Mouse (Mus musculus): ENCODE results near the gene Npcd. TPM values are rescaled to one million over a fixed set of nuclear protein-coding genes. Genes with fewer than 3 reads are reported as not detected.

The Npcd gene
- total and polyA plus RNA-seq, 3 experiments, result not detected

DNA sequence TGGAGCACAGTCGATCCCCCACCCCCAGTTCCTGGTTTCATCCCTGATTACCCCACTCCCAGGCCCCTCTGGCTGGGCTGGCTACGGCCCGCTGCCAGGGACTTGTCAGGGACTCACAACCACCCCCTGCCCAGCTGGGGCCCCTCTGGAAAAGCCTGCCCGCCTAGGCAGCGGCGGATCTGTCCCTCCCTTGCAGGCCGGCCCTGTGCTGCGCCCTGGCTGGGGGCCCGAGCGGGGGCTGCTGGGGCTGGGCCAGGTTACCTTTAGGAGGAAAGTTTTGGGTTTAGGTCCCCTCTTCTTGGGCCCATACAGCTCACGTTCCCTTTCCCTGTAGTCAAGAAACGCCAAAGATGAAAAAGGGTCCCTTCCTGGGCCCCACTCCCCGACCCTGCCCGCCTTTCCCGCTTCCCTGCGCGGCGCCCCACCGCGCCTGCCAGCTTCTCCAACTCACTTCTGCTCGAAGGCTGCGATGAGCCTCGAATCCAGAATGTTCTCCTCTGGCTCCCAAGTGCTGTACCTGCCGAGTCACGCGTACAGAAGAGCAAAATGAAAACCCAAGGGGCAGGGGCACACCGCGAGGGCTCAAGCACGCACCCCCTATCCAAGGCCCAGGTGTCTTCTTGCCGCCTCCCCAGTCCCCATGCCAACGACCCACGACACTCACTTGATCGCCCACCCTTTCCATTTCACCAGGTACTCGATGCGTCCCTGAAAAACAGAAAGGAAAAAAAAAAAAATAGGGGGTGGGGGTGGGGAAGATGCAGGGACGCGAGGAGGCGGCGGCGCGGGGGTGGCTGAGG lies 586 bp downstream of the Npcd start:
- DNase-seq (ENCODE audit: low spot score) (no peak), ATAC-seq (ENCODE audit: extremely low read depth, insufficient number of reproducible peaks, low FRiP score, poor library complexity, severe bottlenecking) (no peak)
- Histone ChIP-seq H3K9me3 (replicated peaks) (no peaks in the 10 kb centered on the region), H3K36me3 (replicated peaks) (peaks cover 7% of the 10 kb centered on the region), H3K4me1 (ENCODE audit: insufficient read depth, low read depth, low read length) (peaks cover 15% of the 10 kb centered on the region), H3K27me3 (ENCODE audit: insufficient read depth, low read length) (peaks cover 26% of the 10 kb centered on the region), H3K4me3 (ENCODE audit: low read depth, low read length) (peak overlapping the region; percentile 70)
- no peak for TF ChIP-seq GATA2 (IDR thresholded peaks at IDR 0.05; ENCODE audit: borderline replicate concordance, low read depth, low read length)
- no peak for TF ChIP-seq CTCF (IDR thresholded peaks at IDR 0.05; ENCODE audit: low read depth, low read length)
- TF ChIP-seq POLR2AphosphoS5 (IDR thresholded peaks at IDR 0.05; ENCODE audit: insufficient replicate concordance, low read depth, low read length), result no peak
- TF ChIP-seq GATA1 (IDR thresholded peaks at IDR 0.05; ENCODE audit: borderline replicate concordance, low read length), result no peak
- no peak for TF ChIP-seq TAL1 (conservative IDR thresholded peaks at IDR 0.05; ENCODE audit: low read depth, low read length)

DNA sequence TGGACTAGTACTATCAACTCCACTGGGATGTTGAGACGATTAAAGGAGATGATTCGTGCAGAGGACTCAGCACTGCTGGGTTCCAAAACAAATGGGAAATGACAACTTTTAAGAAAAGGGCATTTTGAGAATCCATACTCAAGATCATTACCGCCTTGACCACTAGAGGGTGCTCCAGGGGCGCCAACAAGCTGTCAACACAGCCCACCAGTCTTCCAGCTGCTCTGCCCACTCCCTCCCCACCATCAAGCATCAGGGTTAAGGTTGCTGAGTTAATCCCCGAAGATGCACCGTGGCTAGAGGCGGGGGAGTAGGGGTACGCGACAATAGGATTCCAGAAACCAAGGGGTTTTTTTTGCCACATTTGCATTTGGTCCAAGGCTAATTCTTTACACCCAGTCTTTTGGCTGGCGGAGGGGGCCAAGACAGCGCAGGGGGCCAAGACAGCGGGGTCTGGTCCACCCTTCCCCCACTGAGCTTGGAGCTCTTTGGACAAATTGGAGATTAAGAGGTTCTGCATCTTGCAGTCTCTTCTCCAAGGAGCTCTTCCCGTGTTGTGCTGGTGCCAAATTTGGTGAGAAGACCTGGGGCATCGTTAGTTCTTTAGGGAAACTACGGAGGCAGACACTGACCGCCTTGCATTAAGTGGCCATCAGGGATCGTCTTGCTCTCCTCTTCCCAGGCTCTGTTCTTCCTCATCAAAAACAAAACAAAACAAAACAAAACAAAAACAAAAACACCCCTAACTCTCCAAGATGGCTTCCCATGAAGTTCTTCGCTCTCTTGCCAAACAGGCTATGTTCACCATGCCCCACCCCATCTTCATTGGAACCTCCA lies 1.8 kb downstream of the Npcd start:
- DNase-seq (ENCODE audit: low spot score) (peak; percentile 51), ATAC-seq (ENCODE audit: extremely low read depth, insufficient number of reproducible peaks, low FRiP score, poor library complexity, severe bottlenecking) (no peak)
- Histone ChIP-seq H3K27me3 (ENCODE audit: insufficient read depth, low read length) (peaks cover 30% of the 10 kb centered on the region), H3K36me3 (replicated peaks) (peaks cover 14% of the 10 kb centered on the region), H3K4me3 (ENCODE audit: low read depth, low read length) (no peak overlapping the region; the same call in 1 of the 2 replicates), H3K9me3 (replicated peaks) (no peaks in the 10 kb centered on the region), H3K4me1 (ENCODE audit: insufficient read depth, low read depth, low read length) (peaks cover 15% of the 10 kb centered on the region)
- no peak for TF ChIP-seq TAL1 (conservative IDR thresholded peaks at IDR 0.05; ENCODE audit: low read depth, low read length)
- no peak for TF ChIP-seq GATA1 (IDR thresholded peaks at IDR 0.05; ENCODE audit: borderline replicate concordance, low read length)
- TF ChIP-seq CTCF (IDR thresholded peaks at IDR 0.05; ENCODE audit: low read depth, low read length), result peak; percentile 66
- no peak for TF ChIP-seq GATA2 (IDR thresholded peaks at IDR 0.05; ENCODE audit: borderline replicate concordance, low read depth, low read length)
- no peak for TF ChIP-seq POLR2AphosphoS5 (IDR thresholded peaks at IDR 0.05; ENCODE audit: insufficient replicate concordance, low read depth, low read length)

DNA sequence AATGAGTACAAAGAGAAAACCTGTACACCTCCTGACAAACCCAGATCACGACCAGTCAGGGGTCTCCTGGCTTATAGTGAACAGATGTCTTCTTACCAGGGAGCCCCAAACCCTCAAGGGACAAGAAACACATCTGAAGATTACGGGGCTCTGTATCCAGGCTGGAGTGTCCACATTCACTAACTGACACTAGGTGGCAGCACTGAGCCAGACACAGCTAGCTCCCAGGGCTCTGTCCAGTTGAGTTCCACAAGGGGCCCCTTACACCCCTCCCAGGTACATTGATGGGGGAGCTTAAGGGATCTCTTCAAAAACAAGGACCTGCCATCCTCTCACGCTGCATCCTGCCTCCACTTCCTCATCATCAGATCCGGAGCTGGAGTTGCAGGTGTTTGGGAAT lies 3.6 kb downstream of the Npcd start:
- TF ChIP-seq CTCF (IDR thresholded peaks at IDR 0.05; ENCODE audit: low read depth, low read length) (peak; percentile 74), POLR2AphosphoS5 (IDR thresholded peaks at IDR 0.05; ENCODE audit: insufficient replicate concordance, low read depth, low read length) (no peak), GATA2 (IDR thresholded peaks at IDR 0.05; ENCODE audit: borderline replicate concordance, low read depth, low read length) (no peak)
- Histone ChIP-seq H3K4me3 (ENCODE audit: low read depth, low read length) (no peak overlapping the region), H3K4me1 (ENCODE audit: insufficient read depth, low read depth, low read length) (peaks cover 17% of the 10 kb centered on the region), H3K9me3 (replicated peaks) (no peaks in the 10 kb centered on the region), H3K36me3 (replicated peaks) (peaks cover 25% of the 10 kb centered on the region), H3K27me3 (ENCODE audit: insufficient read depth, low read length) (peaks cover 34% of the 10 kb centered on the region)
- peak; percentile 43 for DNase-seq (ENCODE audit: low spot score)
- ATAC-seq (ENCODE audit: extremely low read depth, insufficient number of reproducible peaks, low FRiP score, poor library complexity, severe bottlenecking), result no peak; the same call in 1 of the 2 replicates

DNA sequence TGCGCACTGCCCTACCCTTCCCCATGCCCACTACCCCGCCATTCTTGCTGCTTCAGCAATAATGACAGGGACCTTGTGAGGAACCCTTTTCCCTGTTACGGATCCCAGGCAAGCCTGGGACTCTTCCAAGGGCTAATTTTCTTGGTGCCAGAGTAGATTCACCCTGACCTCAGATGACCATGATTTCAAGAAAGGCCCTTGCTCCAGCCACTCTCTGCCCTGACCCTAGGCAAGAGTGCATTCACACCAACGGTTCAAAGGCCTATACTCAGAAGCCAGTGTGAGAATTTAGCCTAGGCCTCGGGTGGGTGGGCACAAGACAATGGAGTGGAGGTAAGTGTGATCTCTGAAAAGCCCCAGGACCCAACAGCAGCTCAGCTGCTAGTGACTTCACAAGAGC lies 4.6 kb downstream of the Npcd start:
- no peak for TF ChIP-seq POLR2AphosphoS5 (IDR thresholded peaks at IDR 0.05; ENCODE audit: insufficient replicate concordance, low read depth, low read length)
- TF ChIP-seq CTCF (IDR thresholded peaks at IDR 0.05; ENCODE audit: low read depth, low read length), result no peak
- no peak for TF ChIP-seq GATA1 (IDR thresholded peaks at IDR 0.05; ENCODE audit: borderline replicate concordance, low read length)
- no peak for TF ChIP-seq GATA2 (IDR thresholded peaks at IDR 0.05; ENCODE audit: borderline replicate concordance, low read depth, low read length)
- no peak for TF ChIP-seq TAL1 (conservative IDR thresholded peaks at IDR 0.05; ENCODE audit: low read depth, low read length)
- Histone ChIP-seq H3K27me3 (ENCODE audit: insufficient read depth, low read length) (peaks cover 33% of the 10 kb centered on the region), H3K9me3 (replicated peaks) (no peaks in the 10 kb centered on the region), H3K4me3 (ENCODE audit: low read depth, low read length) (no peak overlapping the region), H3K4me1 (ENCODE audit: insufficient read depth, low read depth, low read length) (peaks cover 18% of the 10 kb centered on the region), H3K36me3 (replicated peaks) (peaks cover 25% of the 10 kb centered on the region)
- DNase-seq (ENCODE audit: low spot score) (no peak), ATAC-seq (ENCODE audit: extremely low read depth, insufficient number of reproducible peaks, low FRiP score, poor library complexity, severe bottlenecking) (no peak)

DNA sequence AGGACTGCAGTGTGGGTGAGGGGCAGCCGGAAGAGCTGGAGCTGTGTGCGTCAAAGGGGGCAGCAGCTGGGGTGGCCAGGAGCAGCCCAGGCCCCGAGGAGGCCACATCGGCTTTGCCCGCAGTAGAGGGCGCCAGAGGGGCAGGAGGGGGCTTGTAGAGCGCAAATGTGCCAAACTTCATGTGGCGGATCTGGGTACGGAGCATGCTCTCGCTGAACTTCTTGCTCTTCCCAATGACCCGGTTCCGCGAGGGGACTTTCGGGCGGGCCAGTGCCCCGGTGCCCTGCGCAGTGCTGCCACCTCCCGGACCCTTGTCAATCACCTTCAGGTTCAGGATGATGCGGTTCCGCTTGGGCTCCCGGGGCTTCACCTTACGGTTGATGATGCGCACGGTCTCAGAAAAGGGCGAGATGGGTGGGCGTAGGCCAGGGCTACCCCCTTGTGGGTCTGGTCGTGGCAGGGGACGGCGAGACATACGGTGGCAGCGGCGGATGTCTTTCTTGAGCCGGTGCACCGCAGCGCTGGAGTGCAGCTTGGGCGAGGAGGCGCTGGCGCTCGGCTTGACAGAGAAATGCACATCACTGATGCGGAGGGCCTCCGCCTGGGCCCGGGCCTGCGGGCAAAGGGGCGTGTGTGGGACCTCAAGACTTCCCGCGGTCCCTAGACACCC lies 5.5 kb downstream of the Npcd start:
- Histone ChIP-seq H3K27me3 (ENCODE audit: insufficient read depth, low read length) (peaks cover 24% of the 10 kb centered on the region; the same call in 1 of the 2 replicates), H3K9me3 (replicated peaks) (no peaks in the 10 kb centered on the region), H3K4me1 (ENCODE audit: insufficient read depth, low read depth, low read length) (peaks cover 13% of the 10 kb centered on the region), H3K36me3 (replicated peaks) (peaks cover 25% of the 10 kb centered on the region), H3K4me3 (ENCODE audit: low read depth, low read length) (no peak overlapping the region)
- ATAC-seq (ENCODE audit: extremely low read depth, insufficient number of reproducible peaks, low FRiP score, poor library complexity, severe bottlenecking), result no peak
- TF ChIP-seq CTCF (IDR thresholded peaks at IDR 0.05; ENCODE audit: low read depth, low read length) (no peak), GATA1 (IDR thresholded peaks at IDR 0.05; ENCODE audit: borderline replicate concordance, low read length) (no peak), TAL1 (conservative IDR thresholded peaks at IDR 0.05; ENCODE audit: low read depth, low read length) (no peak), POLR2AphosphoS5 (IDR thresholded peaks at IDR 0.05; ENCODE audit: insufficient replicate concordance, low read depth, low read length) (no peak), GATA2 (IDR thresholded peaks at IDR 0.05; ENCODE audit: borderline replicate concordance, low read depth, low read length) (no peak)
- DNase-seq (ENCODE audit: low spot score), result no peak

All from G1E (cell line).